Mouse (Mus musculus): ENCODE results near the gene Sugp2. TPM values are rescaled to one million over a fixed set of nuclear protein-coding genes. Genes with fewer than 3 reads are reported as not detected.

The Sugp2 gene
- polyA plus RNA-seq, 1 experiment, result 149 TPM

- DNase-seq (ENCODE audit: low read depth), result no peak
- no peak for TF ChIP-seq POLR2A (IDR thresholded peaks at IDR 0.05; ENCODE audit: borderline replicate concordance, extremely low read depth, insufficient read depth, insufficient read length, poor library complexity, severe bottlenecking)
- no peak for TF ChIP-seq CTCF (IDR thresholded peaks at IDR 0.05; ENCODE audit: borderline replicate concordance, extremely low read depth, insufficient read depth, insufficient read length)
These were observed 13.1 kb upstream of the Sugp2 start for GRCm38 (mm10) chr8:70220911-70221310.

- TF ChIP-seq CTCF (IDR thresholded peaks at IDR 0.05; ENCODE audit: borderline replicate concordance, extremely low read depth, insufficient read depth, insufficient read length) (no peak), POLR2A (IDR thresholded peaks at IDR 0.05; ENCODE audit: borderline replicate concordance, extremely low read depth, insufficient read depth, insufficient read length, poor library complexity, severe bottlenecking) (no peak)
- no peak for DNase-seq (ENCODE audit: low read depth)
These were observed 12.0 kb upstream of the Sugp2 start for GRCm38 (mm10) chr8:70222041-70222440.

GRCm38 (mm10) chr8:70223341-70223740 lies 10.7 kb upstream of the Sugp2 start:
- no peak for DNase-seq (ENCODE audit: low read depth)
- no peak for TF ChIP-seq POLR2A (IDR thresholded peaks at IDR 0.05; ENCODE audit: borderline replicate concordance, extremely low read depth, insufficient read depth, insufficient read length, poor library complexity, severe bottlenecking)
- peak; percentile 41; the same call in 1 of the 2 replicates for TF ChIP-seq CTCF (IDR thresholded peaks at IDR 0.05; ENCODE audit: borderline replicate concordance, extremely low read depth, insufficient read depth, insufficient read length)

- no peak for TF ChIP-seq CTCF (IDR thresholded peaks at IDR 0.05; ENCODE audit: borderline replicate concordance, extremely low read depth, insufficient read depth, insufficient read length)
- no peak for TF ChIP-seq POLR2A (IDR thresholded peaks at IDR 0.05; ENCODE audit: borderline replicate concordance, extremely low read depth, insufficient read depth, insufficient read length, poor library complexity, severe bottlenecking)
- DNase-seq (ENCODE audit: low read depth), result no peak
These were observed 6.0 kb upstream of the Sugp2 start for GRCm38 (mm10) chr8:70227997-70228396.

GRCm38 (mm10) chr8:70230837-70231236 lies 3.2 kb upstream of the Sugp2 start:
- TF ChIP-seq CTCF (IDR thresholded peaks at IDR 0.05; ENCODE audit: borderline replicate concordance, extremely low read depth, insufficient read depth, insufficient read length) (no peak), POLR2A (IDR thresholded peaks at IDR 0.05; ENCODE audit: borderline replicate concordance, extremely low read depth, insufficient read depth, insufficient read length, poor library complexity, severe bottlenecking) (no peak)
- DNase-seq (ENCODE audit: low read depth), result no peak

- DNase-seq (ENCODE audit: low read depth), result no peak
- no peak for TF ChIP-seq POLR2A (IDR thresholded peaks at IDR 0.05; ENCODE audit: borderline replicate concordance, extremely low read depth, insufficient read depth, insufficient read length, poor library complexity, severe bottlenecking)
- no peak for TF ChIP-seq CTCF (IDR thresholded peaks at IDR 0.05; ENCODE audit: borderline replicate concordance, extremely low read depth, insufficient read depth, insufficient read length)
These were observed 420 bp upstream of the Sugp2 start for GRCm38 (mm10) chr8:70233606-70234005.

GRCm38 (mm10) chr8:70234781-70235128 lies 729 bp downstream of the Sugp2 start:
- TF ChIP-seq CTCF (IDR thresholded peaks at IDR 0.05; ENCODE audit: borderline replicate concordance, extremely low read depth, insufficient read depth, insufficient read length) (no peak), POLR2A (IDR thresholded peaks at IDR 0.05; ENCODE audit: borderline replicate concordance, extremely low read depth, insufficient read depth, insufficient read length, poor library complexity, severe bottlenecking) (no peak)
- no peak for DNase-seq (ENCODE audit: low read depth)

GRCm38 (mm10) chr8:70237842-70238241 lies 3.8 kb downstream of the Sugp2 start:
- TF ChIP-seq CTCF (IDR thresholded peaks at IDR 0.05; ENCODE audit: borderline replicate concordance, extremely low read depth, insufficient read depth, insufficient read length), result no peak
- no peak for TF ChIP-seq POLR2A (IDR thresholded peaks at IDR 0.05; ENCODE audit: borderline replicate concordance, extremely low read depth, insufficient read depth, insufficient read length, poor library complexity, severe bottlenecking)
- no peak for DNase-seq (ENCODE audit: low read depth)

GRCm38 (mm10) chr8:70240642-70241041 lies 6.6 kb downstream of the Sugp2 start:
- no peak for TF ChIP-seq POLR2A (IDR thresholded peaks at IDR 0.05; ENCODE audit: borderline replicate concordance, extremely low read depth, insufficient read depth, insufficient read length, poor library complexity, severe bottlenecking)
- TF ChIP-seq CTCF (IDR thresholded peaks at IDR 0.05; ENCODE audit: borderline replicate concordance, extremely low read depth, insufficient read depth, insufficient read length), result 0 out of 2 replicates have a peak, but pooled peaks have one; percentile 2
- DNase-seq (ENCODE audit: low read depth), result no peak

GRCm38 (mm10) chr8:70246622-70247021 lies 12.6 kb downstream of the Sugp2 start:
- TF ChIP-seq POLR2A (IDR thresholded peaks at IDR 0.05; ENCODE audit: borderline replicate concordance, extremely low read depth, insufficient read depth, insufficient read length, poor library complexity, severe bottlenecking), result no peak
- no peak for TF ChIP-seq CTCF (IDR thresholded peaks at IDR 0.05; ENCODE audit: borderline replicate concordance, extremely low read depth, insufficient read depth, insufficient read length)
- DNase-seq (ENCODE audit: low read depth), result no peak

- TF ChIP-seq CTCF (IDR thresholded peaks at IDR 0.05; ENCODE audit: borderline replicate concordance, extremely low read depth, insufficient read depth, insufficient read length) (no peak), POLR2A (IDR thresholded peaks at IDR 0.05; ENCODE audit: borderline replicate concordance, extremely low read depth, insufficient read depth, insufficient read length, poor library complexity, severe bottlenecking) (no peak)
- peak; percentile 44 for DNase-seq (ENCODE audit: low read depth)
These were observed 13.8 kb downstream of the Sugp2 start for GRCm38 (mm10) chr8:70247841-70248240.

GRCm38 (mm10) chr8:70254628-70255027 lies 20.6 kb downstream of the Sugp2 start:
- DNase-seq (ENCODE audit: low read depth), result no peak
- peak; percentile 16; the same call in 1 of the 2 replicates for TF ChIP-seq CTCF (IDR thresholded peaks at IDR 0.05; ENCODE audit: borderline replicate concordance, extremely low read depth, insufficient read depth, insufficient read length)
- no peak for TF ChIP-seq POLR2A (IDR thresholded peaks at IDR 0.05; ENCODE audit: borderline replicate concordance, extremely low read depth, insufficient read depth, insufficient read length, poor library complexity, severe bottlenecking)

All from brain, embryonic 14.5 days (tissue).